Mouse (Mus musculus): ENCODE measurements around the gene Cd300e. TPM values are rescaled to one million over a fixed set of nuclear protein-coding genes. Genes with fewer than 3 reads are reported as not detected.
"Not testable (repeated sequence)": the region's sequence is repeated elsewhere in the genome, so short reads cannot be mapped to it uniquely, and the experiment has no call there.

The Cd300e gene
- total RNA-seq, 2 experiments from 2014 or later = not detected

- peak; percentile 87 for DNase-seq (ENCODE audit: low spot score in 2 of 2)
These were observed 21.6 kb upstream of the Cd300e start for GRCm38 (mm10) chr11:115083376-115084139.

DNA sequence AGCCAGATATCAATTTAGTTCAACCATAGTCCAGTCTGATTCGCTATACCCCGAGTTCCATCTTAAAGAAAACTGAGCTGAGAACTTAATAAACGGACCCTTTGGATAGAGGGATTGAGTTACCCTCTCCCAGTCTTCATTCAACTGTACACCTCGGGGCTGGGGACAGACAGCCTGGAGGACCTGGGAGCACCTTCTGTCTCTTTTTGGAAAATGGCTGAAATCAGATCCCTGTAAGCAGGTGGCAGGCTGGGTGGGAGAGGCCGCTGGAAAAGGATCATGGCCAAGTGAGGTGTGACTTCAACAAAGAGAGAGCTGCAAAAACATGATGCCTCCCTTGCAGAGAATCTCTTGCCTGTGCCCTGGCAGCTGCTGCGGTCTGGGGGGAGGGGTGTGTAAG lies 20.2 kb upstream of the Cd300e start:
- DNase-seq (ENCODE audit: low spot score in 2 of 2) = no peak

GRCm38 (mm10) chr11:115081373-115081772 lies 19.4 kb upstream of the Cd300e start:
- no peak for DNase-seq (ENCODE audit: low spot score in 2 of 2)

GRCm38 (mm10) chr11:115080886-115081285 lies 18.9 kb upstream of the Cd300e start:
- peak; percentile 61 to 68 for DNase-seq (ENCODE audit: low spot score in 2 of 2)

GRCm38 (mm10) chr11:115078680-115079079 lies 16.7 kb upstream of the Cd300e start:
- DNase-seq (ENCODE audit: low spot score in 2 of 2) = no peak

- DNase-seq (ENCODE audit: low spot score in 2 of 2) = no peak
These were observed 15.5 kb upstream of the Cd300e start for GRCm38 (mm10) chr11:115077436-115077835.

- no peak for DNase-seq (ENCODE audit: low spot score in 2 of 2)
These were observed 13.9 kb upstream of the Cd300e start for GRCm38 (mm10) chr11:115075859-115076258.

- DNase-seq (ENCODE audit: low spot score in 2 of 2) = no peak
These were observed 13.4 kb upstream of the Cd300e start for GRCm38 (mm10) chr11:115075407-115075806.

GRCm38 (mm10) chr11:115073002-115073401 lies 11.0 kb upstream of the Cd300e start:
- no peak for DNase-seq (ENCODE audit: low spot score in 2 of 2)

GRCm38 (mm10) chr11:115071631-115072294 lies 9.8 kb upstream of the Cd300e start:
- peak in 1 of 2 experiments; percentile 22 for DNase-seq (ENCODE audit: low spot score in 2 of 2)

DNA sequence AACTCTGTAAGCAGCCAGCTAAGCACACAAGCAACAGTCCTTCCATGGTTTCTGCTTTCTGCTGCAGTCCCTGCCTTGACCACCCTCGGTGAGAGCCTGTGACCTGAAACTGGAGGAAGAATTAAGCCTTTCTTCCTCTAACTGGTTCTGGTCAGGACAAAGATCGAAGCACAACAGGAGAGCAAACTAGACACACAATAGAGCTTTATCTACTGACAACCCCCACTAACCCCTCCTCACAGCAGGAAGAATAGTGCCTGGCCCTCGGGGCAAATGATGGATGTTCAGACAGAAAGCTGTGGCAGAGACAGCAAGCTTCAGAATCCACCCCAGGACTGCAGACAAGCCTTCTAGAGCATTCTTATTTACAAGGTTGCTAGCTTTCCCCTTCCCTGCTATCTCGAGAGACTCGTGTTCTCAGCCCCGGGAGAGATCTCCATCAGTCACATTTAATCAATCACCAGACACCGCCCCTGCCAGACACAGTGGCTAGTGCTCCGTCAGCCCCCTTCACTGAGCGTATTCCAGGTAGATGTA lies 9.1 kb upstream of the Cd300e start:
- no peak for DNase-seq (ENCODE audit: low spot score in 2 of 2)

DNA sequence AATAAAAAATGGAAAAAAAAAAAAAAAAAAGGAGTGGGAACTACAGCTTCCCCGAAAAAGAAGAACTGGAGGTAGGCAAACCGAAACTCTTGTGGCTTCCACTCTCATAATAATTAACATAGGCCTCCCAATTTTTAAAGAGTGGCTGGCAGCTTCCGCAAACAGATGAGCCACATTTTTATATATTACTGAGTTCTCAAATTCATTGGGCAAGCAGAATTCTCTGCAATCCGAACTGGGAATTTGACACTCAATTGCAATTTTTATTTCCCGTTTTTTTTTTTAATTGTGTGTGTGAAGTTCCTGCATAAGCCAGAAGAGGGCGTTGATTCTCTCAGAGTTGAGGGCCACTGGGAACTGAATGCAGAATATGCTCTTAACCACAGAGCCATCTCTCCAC lies 4.8 kb upstream of the Cd300e start:
- no peak for DNase-seq (ENCODE audit: low spot score in 2 of 2)

DNA sequence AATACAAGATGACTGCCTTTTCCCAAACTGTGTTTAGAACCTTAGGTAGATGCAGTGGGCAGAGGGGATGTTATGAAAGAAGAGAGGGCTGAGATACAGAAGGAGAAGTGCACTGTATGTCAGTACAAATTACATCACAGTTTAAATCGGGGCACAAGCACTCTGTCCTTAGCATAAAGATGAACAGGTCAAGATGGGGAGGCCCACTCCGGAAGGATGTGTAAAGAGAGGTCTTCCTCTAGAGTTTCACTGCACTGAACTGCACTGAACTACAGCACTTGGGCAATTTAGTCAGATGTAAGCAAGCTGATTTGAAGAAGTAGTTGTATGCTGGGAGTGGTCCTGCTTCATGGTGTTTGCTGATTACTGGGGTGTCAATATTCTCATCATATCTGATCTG lies 2.2 kb downstream of the Cd300e start:
- DNase-seq (ENCODE audit: low spot score in 2 of 2) = no peak

GRCm38 (mm10) chr11:115058701-115059100 lies 3.3 kb downstream of the Cd300e start:
- no peak for DNase-seq (ENCODE audit: low spot score in 2 of 2)

- no peak for DNase-seq (ENCODE audit: low spot score in 2 of 2)
These were observed 7.4 kb downstream of the Cd300e start for GRCm38 (mm10) chr11:115054537-115054936.

DNA sequence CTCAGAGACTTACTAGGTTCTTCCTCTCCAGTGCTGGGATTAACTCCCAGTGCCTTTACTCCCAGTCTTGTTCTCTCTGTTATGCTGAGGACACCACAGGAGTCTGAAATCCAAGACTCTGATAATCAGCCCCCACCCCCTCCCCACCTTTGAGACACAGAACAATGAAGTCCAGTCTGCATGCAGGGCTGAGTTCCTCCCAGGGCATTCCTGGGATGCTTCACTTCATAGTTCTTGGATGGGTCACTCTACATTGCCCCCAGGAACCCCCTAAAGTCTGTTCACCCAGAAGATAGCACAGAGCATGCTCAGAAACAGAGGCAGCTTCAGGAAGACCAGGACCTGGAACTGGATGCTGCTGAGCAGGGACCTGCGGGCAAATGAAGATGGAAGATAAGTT lies 9.0 kb downstream of the Cd300e start:
- DNase-seq (ENCODE audit: low spot score in 2 of 2) = no peak

GRCm38 (mm10) chr11:115052206-115052605 lies 9.8 kb downstream of the Cd300e start:
- DNase-seq (ENCODE audit: low spot score in 2 of 2) = no peak

GRCm38 (mm10) chr11:115049282-115049895 lies 12.6 kb downstream of the Cd300e start:
- DNase-seq (ENCODE audit: low spot score in 2 of 2) = peak in 1 of 2 experiments; percentile 19

DNA sequence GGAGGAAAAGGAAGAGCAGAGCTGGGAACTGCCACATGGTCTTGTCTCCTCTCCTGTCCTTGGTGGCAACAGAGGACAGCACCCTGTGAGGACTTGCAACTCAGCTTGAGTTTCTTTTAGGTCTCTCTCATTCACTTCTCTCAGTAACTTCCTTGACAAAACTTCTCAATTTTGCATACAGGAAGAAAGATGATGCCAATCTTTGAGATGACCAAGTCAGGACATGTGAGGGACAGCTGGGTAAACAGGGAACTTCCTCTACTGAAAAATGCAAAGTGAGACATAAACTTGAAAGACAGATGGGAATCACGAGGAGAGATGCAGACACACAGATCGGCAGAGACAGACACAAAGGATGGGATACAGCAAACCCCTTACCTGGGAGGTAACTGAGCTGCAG lies 13.7 kb downstream of the Cd300e start, which contains the start of gene Cd300ld3:
Cd300ld3 (minus strand) TSS at position 151 of the 400 bp plus-strand sequence.
- no peak for DNase-seq (ENCODE audit: low spot score in 2 of 2)

GRCm38 (mm10) chr11:115037669-115038068 lies 24.3 kb downstream of the Cd300e start, which contains the start of gene Cd300ld5:
Gene Cd300ld5 (minus strand): TSS chr11:115037769.
- not testable (repeated sequence) for DNase-seq (ENCODE audit: low spot score in 2 of 2)

- not testable (repeated sequence) for DNase-seq (ENCODE audit: low spot score in 2 of 2)
These were observed 35.1 kb downstream of the Cd300e start, which contains the start of gene Cd300ld4 for GRCm38 (mm10) chr11:115026912-115027311. Gene Cd300ld4 (minus strand): TSS chr11:115027012.

GRCm38 (mm10) chr11:115016093-115016492 lies 45.9 kb downstream of the Cd300e start, which contains the start of gene Cd300ld2:
Gene Cd300ld2 (minus strand): TSS chr11:115016193.
- DNase-seq (ENCODE audit: low spot score in 2 of 2) = not testable (repeated sequence)
